Mouse (Mus musculus) hindbrain, embryonic 16.5 days (tissue): ENCODE measurements around the gene Rab5c. TPM values are rescaled to one million over a fixed set of nuclear protein-coding genes. Genes with fewer than 3 reads are reported as not detected.

ENCODE experiments used
- ATAC-seq: fragments of 200-750 bp; cut with Nextera tagmentation; 2 replicates; pipeline ENCODE4 v1.8.0; 2017; ENCODE audit warnings: moderate TSS enrichment, moderate library complexity
- H3K27ac ChIP-seq: fragments of 300-500 bp; sonication (generic); 2 replicates; pipeline ENCODE4 v1.5.1; 2014; ENCODE audit warnings: low read depth, mild to moderate bottlenecking, control low read depth, low read length, moderate library complexity
- H3K27me3 ChIP-seq: fragments of 300-500 bp; sonication (generic); replicated peaks from 2 replicates; pipeline ENCODE4 v1.6.1; 2014; ENCODE audit warnings: low read length; ENCODE audit not compliant: control insufficient read depth, insufficient read depth
- H3K36me3 ChIP-seq: fragments of 300-500 bp; sonication (generic); 2 replicates; pipeline ENCODE4 v1.6.1; 2014; ENCODE audit warnings: mild to moderate bottlenecking, low read length, moderate library complexity, mixed read lengths; ENCODE audit not compliant: control insufficient read depth, insufficient read depth
- H3K4me1 ChIP-seq: fragments of 300-500 bp; sonication (generic); 2 replicates; pipeline ENCODE4 v1.6.1; 2014; ENCODE audit warnings: low read depth, low read length; ENCODE audit not compliant: control insufficient read depth, insufficient read depth
- H3K4me2 ChIP-seq: fragments of 300-500 bp; sonication (generic); 2 replicates; pipeline ENCODE4 v1.6.1; 2014; ENCODE audit warnings: mild to moderate bottlenecking, low read length, control low read depth, moderate library complexity
- H3K4me3 ChIP-seq: fragments of 300-500 bp; sonication (generic); 2 replicates; pipeline ENCODE4 v1.5.1; 2014; ENCODE audit warnings: mild to moderate bottlenecking, low read length, control low read depth, moderate library complexity
- H3K9ac ChIP-seq: fragments of 300-500 bp; sonication (generic); 2 replicates; pipeline ENCODE4 v1.6.1; 2014; ENCODE audit warnings: low read depth, mild to moderate bottlenecking, control low read depth, low read length, moderate library complexity
- H3K9me3 ChIP-seq: fragments of 300-500 bp; sonication (generic); 2 replicates; pipeline ENCODE4 v1.6.1; 2014; ENCODE audit warnings: mild to moderate bottlenecking, low read length, moderate library complexity; ENCODE audit not compliant: control insufficient read depth
- WGBS: fragments of 180-500 bp; shearing (Covaris S2); extraction: QIAGEN DNeasy Blood & Tissue Kit; methylation state at CpG from one replicate; pipeline ENCODE4 v1.1.7; 2014; 5-methylcytosine and 5-hydroxymethylcytosine counted together
- polyA plus RNA-seq: library from polyadenylated mRNA; unstranded; fragments of >200 nt; fragmentation: Nextera tagmentation; extraction: Ambion mirVana; gene quantifications from 2 replicates; pipeline ENCODE4 v1.2.1, GENCODE M21; 2015

Gene Rab5c
- polyA plus RNA-seq, 1 experiment from 2014 or later, result 43.8 TPM

DNA sequence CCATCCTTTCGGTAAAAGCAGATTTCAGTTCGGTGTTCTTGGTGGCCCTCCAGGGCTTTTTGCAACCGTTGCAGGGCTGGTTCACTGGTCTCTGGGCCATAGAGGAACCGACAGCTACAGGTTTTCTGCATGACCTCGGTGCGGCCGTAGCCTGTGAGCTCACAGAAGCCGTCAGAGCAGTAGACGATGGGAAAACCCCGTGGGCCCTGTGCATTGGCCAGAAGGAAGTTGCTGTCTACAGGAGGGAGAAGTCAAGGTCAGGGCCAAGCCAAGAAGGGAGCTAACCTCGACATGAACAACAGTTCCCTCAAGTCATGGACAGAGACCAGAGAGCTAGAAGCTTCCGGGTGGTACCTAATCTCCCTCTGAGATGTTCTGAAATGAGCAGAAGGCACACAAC lies 19.6 kb upstream of the Rab5c start:
- peaks cover 8% of the 10 kb centered on the region for H3K36me3 ChIP-seq
- no peak for ATAC-seq
- no peak overlapping the region for H3K27ac ChIP-seq
- peaks cover 12% of the 10 kb centered on the region for H3K4me1 ChIP-seq
- no peak overlapping the region for H3K4me2 ChIP-seq
- no peak overlapping the region for H3K9ac ChIP-seq
- H3K9me3 ChIP-seq, result no peaks in the 10 kb centered on the region
- 91% methylated on average over 12 of the region's 12 CpGs for WGBS
- no peaks in the 10 kb centered on the region for H3K27me3 ChIP-seq
- no peak overlapping the region for H3K4me3 ChIP-seq

GRCm38 (mm10) chr11:100756476-100756875 lies 18.5 kb upstream of the Rab5c start:
- no peak overlapping the region for H3K27ac ChIP-seq
- no peaks in the 10 kb centered on the region for H3K9me3 ChIP-seq
- H3K36me3 ChIP-seq, result peaks cover 16% of the 10 kb centered on the region
- no peaks in the 10 kb centered on the region for H3K27me3 ChIP-seq
- H3K4me3 ChIP-seq, result no peak overlapping the region
- peaks cover 12% of the 10 kb centered on the region for H3K4me1 ChIP-seq
- no peak overlapping the region for H3K9ac ChIP-seq
- no peak overlapping the region for H3K4me2 ChIP-seq
- ATAC-seq, result no peak
- WGBS, result 66% methylated on average over 6 of the region's 6 CpGs

- Histone ChIP-seq H3K4me3 (no peak overlapping the region), H3K9me3 (no peaks in the 10 kb centered on the region), H3K4me2 (no peak overlapping the region), H3K27me3 (no peaks in the 10 kb centered on the region), H3K27ac (no peak overlapping the region), H3K9ac (no peak overlapping the region), H3K36me3 (peaks cover 17% of the 10 kb centered on the region), H3K4me1 (peaks cover 5% of the 10 kb centered on the region)
- WGBS, result 94% methylated on average over 3 of the region's 3 CpGs
- ATAC-seq, result no peak
These were observed 16.7 kb upstream of the Rab5c start for GRCm38 (mm10) chr11:100754693-100755057.

DNA sequence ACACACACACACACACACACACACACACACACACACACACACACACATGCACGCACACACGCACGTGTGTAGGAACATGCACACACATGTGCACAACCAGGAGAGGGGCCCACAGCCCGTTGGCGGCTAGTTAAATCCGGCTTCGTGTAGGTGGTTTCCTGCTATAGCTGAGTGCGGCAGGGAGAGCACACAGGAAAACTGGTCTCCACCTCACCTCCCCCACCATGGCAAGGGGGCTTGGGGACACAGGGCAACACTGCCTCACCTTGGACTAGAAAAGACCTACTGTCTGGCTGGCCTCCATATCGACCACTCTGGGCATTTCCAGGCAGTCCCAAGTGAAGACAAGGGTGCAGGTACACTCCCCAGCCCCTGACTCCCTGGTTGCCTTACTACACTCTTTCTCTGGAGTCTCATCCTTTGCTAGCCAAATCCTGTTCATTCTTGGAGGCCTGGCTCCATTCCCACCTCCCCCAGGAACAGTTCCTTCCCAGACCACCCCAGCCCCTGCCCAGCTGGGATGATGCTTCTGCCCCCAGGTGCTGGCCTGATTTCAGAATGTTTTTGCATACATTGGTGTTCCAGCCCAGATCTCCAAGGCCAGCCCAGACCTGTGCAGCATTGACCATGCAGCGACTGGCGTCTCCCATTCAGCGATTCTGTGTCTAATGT lies 16.1 kb upstream of the Rab5c start:
- peaks cover 20% of the 10 kb centered on the region for H3K36me3 ChIP-seq

DNA sequence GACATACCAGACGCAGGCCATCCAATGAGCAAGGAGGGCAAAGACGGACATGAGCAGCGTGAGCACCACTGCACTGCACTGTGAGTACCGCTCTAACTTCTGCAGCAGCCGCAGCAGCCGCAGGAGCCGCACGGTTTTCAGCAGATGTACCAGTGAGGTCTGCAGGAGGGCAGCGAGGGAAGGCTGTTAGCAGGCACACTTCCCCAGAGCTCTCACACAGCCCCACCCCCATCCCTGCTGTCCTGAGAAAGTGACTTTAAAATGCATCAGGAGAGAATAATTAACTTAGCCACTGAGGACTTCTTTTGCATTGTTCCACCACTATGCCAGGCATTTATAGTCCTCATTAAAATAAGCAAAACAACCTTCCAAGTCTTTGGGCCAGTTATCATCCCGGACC lies 14.3 kb upstream of the Rab5c start:
- no peak overlapping the region for H3K9ac ChIP-seq
- no peak for ATAC-seq
- 25% methylated on average over 10 of the region's 10 CpGs for WGBS
- no peak overlapping the region for H3K27ac ChIP-seq
- no peaks in the 10 kb centered on the region for H3K4me1 ChIP-seq
- H3K4me2 ChIP-seq, result no peak overlapping the region
- no peaks in the 10 kb centered on the region for H3K9me3 ChIP-seq
- H3K4me3 ChIP-seq, result no peak overlapping the region
- H3K27me3 ChIP-seq, result no peaks in the 10 kb centered on the region
- H3K36me3 ChIP-seq, result peaks cover 22% of the 10 kb centered on the region

More for the DNA sequence above, 16.1 kb upstream of the Rab5c start:
- Histone ChIP-seq H3K9ac (no peak overlapping the region), H3K27ac (no peak overlapping the region), H3K4me1 (peaks cover 4% of the 10 kb centered on the region), H3K4me2 (no peak overlapping the region), H3K9me3 (no peaks in the 10 kb centered on the region), H3K4me3 (no peak overlapping the region), H3K27me3 (no peaks in the 10 kb centered on the region)
- WGBS, result 87% methylated on average over 12 of the region's 12 CpGs
- no peak for ATAC-seq

DNA sequence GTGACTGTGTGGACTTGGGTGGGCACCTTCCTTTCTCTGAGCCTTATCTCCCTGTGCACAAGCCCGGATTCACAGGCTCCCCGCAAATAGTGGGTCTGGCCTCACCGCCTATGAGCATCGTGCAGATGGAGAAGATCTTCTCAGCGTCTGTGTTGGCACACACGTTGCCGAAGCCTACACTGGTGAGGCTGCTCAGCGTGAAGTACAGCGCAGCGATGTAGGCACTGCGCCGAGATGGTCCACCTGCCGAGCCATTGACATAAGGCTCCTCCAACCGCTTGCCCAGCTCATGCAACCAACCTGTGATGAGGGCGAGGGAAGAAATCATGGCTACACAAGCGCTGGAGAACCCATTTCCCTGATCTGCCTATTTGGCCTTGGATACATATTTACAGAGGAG lies 12.1 kb upstream of the Rab5c start:
- no peak overlapping the region for H3K27ac ChIP-seq
- H3K9ac ChIP-seq, result no peak overlapping the region
- ATAC-seq, result no peak
- no peaks in the 10 kb centered on the region for H3K9me3 ChIP-seq
- no peak overlapping the region for H3K4me3 ChIP-seq
- H3K4me1 ChIP-seq, result no peaks in the 10 kb centered on the region
- no peak overlapping the region for H3K4me2 ChIP-seq
- H3K27me3 ChIP-seq, result no peaks in the 10 kb centered on the region
- peaks cover 17% of the 10 kb centered on the region for H3K36me3 ChIP-seq
- WGBS, result 88% methylated on average over 16 of the region's 16 CpGs

- no peaks in the 10 kb centered on the region for H3K9me3 ChIP-seq
- no peak overlapping the region for H3K4me2 ChIP-seq
- H3K27ac ChIP-seq, result no peak overlapping the region
- ATAC-seq, result no peak
- no peak overlapping the region for H3K4me3 ChIP-seq
- WGBS, result 51% methylated on average over 25 of the region's 25 CpGs
- H3K4me1 ChIP-seq, result no peaks in the 10 kb centered on the region
- H3K9ac ChIP-seq, result no peak overlapping the region
- no peaks in the 10 kb centered on the region for H3K27me3 ChIP-seq
- peaks cover 19% of the 10 kb centered on the region for H3K36me3 ChIP-seq
These were observed 11.5 kb upstream of the Rab5c start for GRCm38 (mm10) chr11:100749469-100749868.

- Histone ChIP-seq H3K4me2 (no peak overlapping the region), H3K27me3 (no peaks in the 10 kb centered on the region), H3K9me3 (no peaks in the 10 kb centered on the region), H3K9ac (no peak overlapping the region), H3K27ac (no peak overlapping the region), H3K4me1 (no peaks in the 10 kb centered on the region), H3K4me3 (no peak overlapping the region), H3K36me3 (peaks cover 19% of the 10 kb centered on the region)
- 86% methylated on average over 4 of the region's 4 CpGs for WGBS
- ATAC-seq, result no peak
These were observed 10.6 kb upstream of the Rab5c start for GRCm38 (mm10) chr11:100748620-100749019.

GRCm38 (mm10) chr11:100747114-100747513 lies 9.1 kb upstream of the Rab5c start:
- H3K4me3 ChIP-seq, result no peak overlapping the region
- no peaks in the 10 kb centered on the region for H3K9me3 ChIP-seq
- peaks cover 16% of the 10 kb centered on the region for H3K36me3 ChIP-seq
- H3K4me1 ChIP-seq, result no peaks in the 10 kb centered on the region
- H3K9ac ChIP-seq, result no peak overlapping the region
- 75% methylated on average over 5 of the region's 5 CpGs for WGBS
- no peaks in the 10 kb centered on the region for H3K27me3 ChIP-seq
- no peak for ATAC-seq
- H3K4me2 ChIP-seq, result no peak overlapping the region
- no peak overlapping the region for H3K27ac ChIP-seq

DNA sequence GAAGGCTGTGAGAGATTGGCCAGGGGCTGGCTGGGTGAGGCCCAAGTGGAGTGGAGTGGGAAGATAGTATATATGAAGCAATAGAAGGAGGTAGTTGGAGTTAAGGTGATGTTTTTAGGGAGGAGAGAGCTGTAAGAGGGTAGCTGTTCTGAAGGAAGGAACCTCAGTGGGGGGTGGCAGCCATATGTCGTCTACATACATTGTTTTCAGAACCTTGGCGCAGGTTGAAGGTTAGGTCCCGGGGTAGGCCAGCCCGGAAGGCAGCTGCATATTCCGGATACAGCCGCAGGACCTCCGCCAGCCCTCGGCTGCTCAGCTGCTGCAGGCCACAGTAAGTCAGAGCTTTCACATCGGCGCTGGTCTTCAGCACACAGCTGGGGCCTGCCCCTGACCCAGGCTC lies 8.5 kb upstream of the Rab5c start:
- H3K27me3 ChIP-seq, result no peaks in the 10 kb centered on the region
- no peak overlapping the region for H3K4me2 ChIP-seq
- no peak overlapping the region for H3K4me3 ChIP-seq
- ATAC-seq, result no peak
- WGBS, result 89% methylated on average over 10 of the region's 10 CpGs
- peaks cover 14% of the 10 kb centered on the region for H3K36me3 ChIP-seq
- no peaks in the 10 kb centered on the region for H3K9me3 ChIP-seq
- H3K27ac ChIP-seq, result no peak overlapping the region
- no peak overlapping the region for H3K9ac ChIP-seq
- no peaks in the 10 kb centered on the region for H3K4me1 ChIP-seq
